Mouse (Mus musculus) liver, adult 2 months (tissue): ENCODE measurements around the gene Krt84. TPM values are rescaled to one million over a fixed set of nuclear protein-coding genes. Genes with fewer than 3 reads are reported as not detected.

Experiments
- DNase-seq: peaks from one replicate; pipeline ENCODE4 v3.0.0-alpha.2; 2011; ENCODE audit warnings: low read depth, low spot score; ENCODE audit errors: extremely low read depth
- H3K27ac ChIP-seq: fragments of 200-500 bp; replicated peaks from 2 replicates; pipeline ENCODE4 v1.5.1; 2012; ENCODE audit warnings: low read depth, mild to moderate bottlenecking, control low read depth, inconsistent platforms, low read length; ENCODE audit not compliant: insufficient read depth
- H3K27me3 ChIP-seq: fragments of 200-500 bp; 2 replicates; pipeline ENCODE4 v1.6.1; 2012; ENCODE audit warnings: mild to moderate bottlenecking, moderate library complexity, low read length, inconsistent platforms; ENCODE audit not compliant: control insufficient read depth, insufficient read depth
- H3K36me3 ChIP-seq: fragments of 200-500 bp; 2 replicates; pipeline ENCODE4 v1.6.1; 2012; ENCODE audit warnings: low read length, inconsistent platforms; ENCODE audit not compliant: control insufficient read depth, insufficient read depth
- H3K4me1 ChIP-seq: fragments of 200-500 bp; 2 replicates; pipeline ENCODE4 v1.6.1; 2011; ENCODE audit warnings: low read length; ENCODE audit not compliant: control insufficient read depth, insufficient read depth
- H3K4me3 ChIP-seq: fragments of 200-500 bp; 2 replicates; pipeline ENCODE4 v1.5.1; 2011; ENCODE audit warnings: low read depth, mild to moderate bottlenecking, control low read depth, low read length, moderate library complexity; ENCODE audit not compliant: insufficient read depth
- H3K79me2 ChIP-seq: fragments of 200-500 bp; 2 replicates; pipeline ENCODE4 v1.6.1; 2012; ENCODE audit warnings: inconsistent platforms, mild to moderate bottlenecking, low read length, moderate library complexity; ENCODE audit not compliant: control insufficient read depth, insufficient read depth
- H3K9ac ChIP-seq: fragments of 200-500 bp; 2 replicates; pipeline ENCODE4 v1.6.1; 2012; ENCODE audit warnings: low read depth, mild to moderate bottlenecking, control low read depth, inconsistent platforms, low read length
- CTCF ChIP-seq: fragments of 200-500 bp; IDR thresholded peaks from 2 replicates; pipeline ENCODE4 v1.5.1; 2011; ENCODE audit warnings: low read depth, low read length, control low read depth
- POLR2A ChIP-seq: fragments of 200-500 bp; IDR thresholded peaks from 2 replicates; pipeline ENCODE4 v1.6.1; 2011; ENCODE audit warnings: low read length, control low read depth; ENCODE audit not compliant: insufficient read depth; ENCODE audit errors: extremely low read depth
- WGBS: fragments of 180-500 bp; shearing (Covaris S2); methylation state at CpG from one replicate; pipeline ENCODE4 v1.1.7; 2018; 5-methylcytosine and 5-hydroxymethylcytosine counted together
- polyA plus RNA-seq: library from polyadenylated mRNA; depleted of rRNA; stranded (reverse); fragments of >200 nt; gene quantifications from 2 replicates; pipeline ENCODE4 v1.2.3, GENCODE M21; 2012
- total RNA-seq: library from RNA; depleted of rRNA; stranded (reverse); fragments of >200 nt; gene quantifications from 2 replicates; pipeline ENCODE4 v1.2.3, GENCODE M21; 2014

The Krt84 gene
- total and polyA plus RNA-seq, 2 experiments = not detected

- WGBS = 70% methylated on average over 9 of the region's 9 CpGs
- Histone ChIP-seq H3K4me3 (no peak overlapping the region), H3K9ac (no peak overlapping the region), H3K36me3 (no peaks in the 10 kb centered on the region), H3K4me1 (no peaks in the 10 kb centered on the region), H3K79me2 (no peaks in the 10 kb centered on the region), H3K27me3 (no peaks in the 10 kb centered on the region), H3K27ac (no peak overlapping the region)
- DNase-seq = no peak
- TF ChIP-seq CTCF = no peak
- no peak for TF ChIP-seq POLR2A
These were observed 24.4 kb downstream of the Krt84 start for GRCm38 (mm10) chr15:101508247-101508646.

- Histone ChIP-seq H3K4me1 (no peaks in the 10 kb centered on the region), H3K4me3 (no peak overlapping the region), H3K36me3 (no peaks in the 10 kb centered on the region), H3K9ac (no peak overlapping the region), H3K27ac (no peak overlapping the region), H3K27me3 (no peaks in the 10 kb centered on the region), H3K79me2 (no peaks in the 10 kb centered on the region)
- WGBS = 37% methylated on average over 14 of the region's 14 CpGs
- DNase-seq = no peak
- TF ChIP-seq CTCF = no peak
- no peak for TF ChIP-seq POLR2A
These were observed 25.5 kb downstream of the Krt84 start for GRCm38 (mm10) chr15:101506896-101507758.

DNA sequence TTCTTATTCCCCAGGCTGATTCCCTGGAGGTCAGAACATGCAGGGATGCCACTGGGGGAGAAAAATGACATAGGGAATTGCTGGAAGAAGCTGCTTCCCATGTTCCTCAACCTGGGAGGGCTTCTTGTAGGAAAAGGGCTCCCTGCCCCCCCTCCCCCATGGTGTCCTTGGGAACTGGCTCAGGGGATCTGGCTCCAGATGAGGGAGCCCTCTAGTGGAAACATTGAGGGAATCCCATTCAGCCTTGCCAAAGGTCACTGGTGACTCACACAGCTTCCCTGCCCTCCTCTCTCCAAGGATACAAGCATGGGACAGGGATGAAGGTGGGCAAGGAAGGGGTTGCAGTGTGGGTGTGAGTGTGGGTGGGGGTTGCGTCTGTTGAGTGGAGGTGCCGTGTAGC, 35.4 kb downstream of the Krt84 start:
- H3K27me3 ChIP-seq = no peaks in the 10 kb centered on the region
- H3K4me3 ChIP-seq = no peak overlapping the region
- 76% methylated on average over 2 of the region's 2 CpGs for WGBS
- H3K27ac ChIP-seq = no peak overlapping the region
- peak; percentile 30 for DNase-seq
- no peaks in the 10 kb centered on the region for H3K36me3 ChIP-seq
- no peaks in the 10 kb centered on the region for H3K4me1 ChIP-seq
- TF ChIP-seq CTCF = peak; percentile 58
- no peak for TF ChIP-seq POLR2A
- H3K9ac ChIP-seq = no peak overlapping the region
- H3K79me2 ChIP-seq = no peaks in the 10 kb centered on the region

DNA sequence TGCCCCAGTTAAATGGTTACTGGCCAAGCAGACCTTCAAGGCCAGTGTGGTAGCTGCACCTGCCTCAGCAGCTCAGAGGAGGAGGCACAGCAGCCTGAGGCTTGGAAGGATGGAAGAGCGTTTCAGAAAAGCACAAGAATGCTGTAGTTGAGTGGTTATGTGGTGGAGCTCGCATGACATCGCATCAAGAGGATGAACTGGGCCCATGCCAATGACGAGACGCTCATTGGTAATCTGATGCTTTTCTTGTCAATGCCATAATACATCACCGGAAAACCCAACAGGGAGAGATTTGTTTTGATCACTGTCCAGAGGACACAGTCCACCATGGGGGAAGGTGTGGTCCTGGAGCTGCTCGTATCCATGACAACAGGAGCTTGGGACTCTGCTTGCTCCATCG, 37.4 kb downstream of the Krt84 start:
- H3K9ac ChIP-seq = no peak overlapping the region
- WGBS = 61% methylated on average over 8 of the region's 8 CpGs
- H3K36me3 ChIP-seq = no peaks in the 10 kb centered on the region
- H3K4me1 ChIP-seq = no peaks in the 10 kb centered on the region
- no peak overlapping the region for H3K27ac ChIP-seq
- no peaks in the 10 kb centered on the region for H3K79me2 ChIP-seq
- peak; percentile 29 for DNase-seq
- no peak for TF ChIP-seq POLR2A
- no peak for TF ChIP-seq CTCF
- no peak overlapping the region for H3K4me3 ChIP-seq
- H3K27me3 ChIP-seq = no peaks in the 10 kb centered on the region

GRCm38 (mm10) chr15:101494203-101494602, 38.4 kb downstream of the Krt84 start:
- Histone ChIP-seq H3K27me3 (no peaks in the 10 kb centered on the region), H3K9ac (no peak overlapping the region), H3K79me2 (no peaks in the 10 kb centered on the region), H3K4me1 (no peaks in the 10 kb centered on the region), H3K4me3 (no peak overlapping the region), H3K27ac (no peak overlapping the region), H3K36me3 (no peaks in the 10 kb centered on the region)
- WGBS = 53% methylated on average over 1 of the region's 1 CpGs
- no peak for DNase-seq
- TF ChIP-seq POLR2A = no peak
- no peak for TF ChIP-seq CTCF

GRCm38 (mm10) chr15:101493713-101494112, 38.9 kb downstream of the Krt84 start:
- Histone ChIP-seq H3K36me3 (no peaks in the 10 kb centered on the region), H3K4me3 (no peak overlapping the region), H3K4me1 (no peaks in the 10 kb centered on the region), H3K9ac (no peak overlapping the region), H3K27me3 (no peaks in the 10 kb centered on the region), H3K79me2 (no peaks in the 10 kb centered on the region), H3K27ac (no peak overlapping the region)
- no peak for DNase-seq
- 94% methylated on average over 6 of the region's 6 CpGs for WGBS
- TF ChIP-seq CTCF (no peak), POLR2A (no peak)
